Mouse (Mus musculus) MEL (cell line): ENCODE data around the gene Gm44965.

ENCODE experiments used
- CHD2 ChIP-seq: IDR thresholded peaks from 2 replicates; pipeline ENCODE4 v1.6.1; 2011; ENCODE audit warnings: low read length, improper control_type of control experiment
- CTCF ChIP-seq, 3 experiments: IDR thresholded peaks in 2 of 3; conservative IDR thresholded peaks in 1 of 3; 2 replicates each; pipeline ENCODE4 v1.5.1; 2011 to 2012; ENCODE audit warnings: low read length in 3 of 3, low read depth in 2 of 3, mild to moderate bottlenecking in 2 of 3, improper control_type of control experiment in 1 of 3, inconsistent platforms in 1 of 3, mixed read lengths in 1 of 3, moderate library complexity in 1 of 3; ENCODE audit not compliant: control insufficient read depth in 1 of 3, insufficient read depth in 1 of 3, poor library complexity in 1 of 3, severe bottlenecking in 1 of 3
- EP300 ChIP-seq, 2 experiments: IDR thresholded peaks; 2 replicates each; pipeline ENCODE4 v1.6.1; 2011; ENCODE audit warnings: improper control_type of control experiment in 2 of 2, low read length in 2 of 2, low read depth in 1 of 2, mild to moderate bottlenecking in 1 of 2
- MAZ ChIP-seq: IDR thresholded peaks from 2 replicates; pipeline ENCODE4 v1.6.1; 2012; ENCODE audit warnings: low read depth, mild to moderate bottlenecking, inconsistent platforms, low read length, improper control_type of control experiment
- MEF2A ChIP-seq: IDR thresholded peaks from 2 replicates; pipeline ENCODE4 v1.6.1; 2014; ENCODE audit warnings: low read depth, mild to moderate bottlenecking, inconsistent platforms, low read length, improper control_type of control experiment; ENCODE audit not compliant: poor library complexity, insufficient replicate concordance, severe bottlenecking; ENCODE audit errors: extremely low read depth
- POLR2A ChIP-seq, 2 experiments: IDR thresholded peaks; 2 replicates each; pipeline ENCODE4 v1.6.1; 2011 to 2012; ENCODE audit warnings: low read length in 2 of 2, mild to moderate bottlenecking in 2 of 2, control low read depth in 1 of 2, improper control_type of control experiment in 1 of 2, low read depth in 1 of 2, moderate library complexity in 1 of 2; ENCODE audit not compliant: control insufficient read depth in 1 of 2, insufficient read depth in 1 of 2, poor library complexity in 1 of 2
- SIN3A ChIP-seq: IDR thresholded peaks from 2 replicates; pipeline ENCODE4 v1.6.1; 2012; ENCODE audit warnings: low read length, improper control_type of control experiment, inconsistent platforms
- SMC3 ChIP-seq: IDR thresholded peaks from 2 replicates; pipeline ENCODE4 v1.6.1; 2011; ENCODE audit warnings: low read depth, low read length, improper control_type of control experiment
- TCF12 ChIP-seq: IDR thresholded peaks from 2 replicates; pipeline ENCODE4 v1.6.1; 2014; ENCODE audit warnings: low read depth, mild to moderate bottlenecking, inconsistent platforms, low read length, improper control_type of control experiment, moderate library complexity
- UBTF ChIP-seq: IDR thresholded peaks from 2 replicates; pipeline ENCODE4 v1.6.1; 2012; ENCODE audit warnings: low read depth, mild to moderate bottlenecking, inconsistent platforms, low read length, improper control_type of control experiment, moderate library complexity, borderline replicate concordance; ENCODE audit not compliant: insufficient read depth
- USF1 ChIP-seq: IDR thresholded peaks from 2 replicates; pipeline ENCODE4 v1.6.1; 2014; ENCODE audit warnings: low read depth, mild to moderate bottlenecking, inconsistent platforms, low read length, improper control_type of control experiment, moderate library complexity
- ZC3H11A ChIP-seq: IDR thresholded peaks from 2 replicates; pipeline ENCODE4 v1.6.1; 2012; ENCODE audit warnings: low read depth, mild to moderate bottlenecking, inconsistent platforms, low read length, improper control_type of control experiment

- TF ChIP-seq USF1 (no peak), CHD2 (no peak), CTCF (IDR thresholded peaks at IDR 0.05 in 2 of 3, conservative IDR thresholded peaks at IDR 0.05 in 1 of 3; ENCODE audit: control insufficient read depth in 1 of 3, insufficient read depth in 1 of 3, low read depth in 2 of 3, low read length in 3 of 3, poor library complexity in 1 of 3, severe bottlenecking in 1 of 3) (no peak), POLR2A (IDR thresholded peaks at IDR 0.05; ENCODE audit: control insufficient read depth in 1 of 2, insufficient read depth in 1 of 2, low read depth in 1 of 2, low read length in 2 of 2, poor library complexity in 1 of 2) (no peak), MAZ (no peak), EP300 (IDR thresholded peaks at IDR 0.05; ENCODE audit: low read depth in 1 of 2, low read length in 2 of 2) (no peak), ZC3H11A (no peak), TCF12 (no peak), SIN3A (no peak), UBTF (no peak), SMC3 (no peak), MEF2A (no peak)
Observed at GRCm38 (mm10) chr6:48626984-48627383, 33.2 kb downstream of the Gm44965 start.
